Mouse (Mus musculus) lung, postnatal 0 days (tissue): Measurements from ENCODE around the gene Ccdc153. TPM values are rescaled to one million over a fixed set of nuclear protein-coding genes. Genes with fewer than 3 reads are reported as not detected.
A peak's percentile ranks its signal among the peaks of the same experiment; 100 is the strongest.

Source experiments
- ATAC-seq: fragments of 200-750 bp; cut with Nextera tagmentation; 2 replicates; pipeline ENCODE4 v1.8.0; 2017; ENCODE audit warnings: moderate library complexity
- DNase-seq: peaks from one replicate; pipeline ENCODE4 v3.0.0-alpha.2; 2016; ENCODE audit warnings: low spot score
- H3K27ac ChIP-seq: fragments of 300-500 bp; sonication (generic); 2 replicates; pipeline ENCODE4 v1.5.1; 2014; ENCODE audit warnings: antibody characterized with exemption, mild to moderate bottlenecking, low read length, mixed read lengths
- H3K27me3 ChIP-seq: fragments of 300-500 bp; sonication (generic); replicated peaks from 2 replicates; pipeline ENCODE4 v1.6.1; 2014; ENCODE audit warnings: low read length, mixed read lengths; ENCODE audit not compliant: insufficient read depth
- H3K36me3 ChIP-seq: fragments of 300-500 bp; sonication (generic); 2 replicates; pipeline ENCODE4 v1.6.1; 2014; ENCODE audit warnings: low read length, mixed read lengths; ENCODE audit not compliant: insufficient read depth
- H3K4me1 ChIP-seq: fragments of 300-500 bp; sonication (generic); 2 replicates; pipeline ENCODE4 v1.6.1; 2014; ENCODE audit warnings: antibody characterized with exemption, low read depth, low read length, mixed read lengths; ENCODE audit not compliant: insufficient read depth
- H3K4me2 ChIP-seq: fragments of 300-500 bp; sonication (generic); replicated peaks from 2 replicates; pipeline ENCODE4 v1.6.1; 2014; ENCODE audit warnings: low read depth, mild to moderate bottlenecking, low read length, moderate library complexity, mixed read lengths
- H3K4me3 ChIP-seq: fragments of 300-500 bp; sonication (generic); 2 replicates; pipeline ENCODE4 v1.5.1; 2014; ENCODE audit warnings: low read depth, low read length
- H3K9ac ChIP-seq: fragments of 300-500 bp; sonication (generic); replicated peaks from 2 replicates; pipeline ENCODE4 v1.6.1; 2014; ENCODE audit warnings: low read depth, mild to moderate bottlenecking
- H3K9me3 ChIP-seq: fragments of 300-500 bp; sonication (generic); 2 replicates; pipeline ENCODE4 v1.6.1; 2016; ENCODE audit warnings: low read length, mixed read lengths
- CTCF ChIP-seq: IDR thresholded peaks from 2 replicates; pipeline ENCODE4 v1.5.1; 2016; ENCODE audit warnings: antibody characterized with exemption, mild to moderate bottlenecking
- EP300 ChIP-seq: IDR thresholded peaks from 2 replicates; pipeline ENCODE4 v1.6.1; 2016; ENCODE audit warnings: antibody characterized with exemption, mild to moderate bottlenecking, control low read depth
- WGBS: fragments of 180-500 bp; shearing (Covaris S2); extraction: QIAGEN DNeasy Blood & Tissue Kit; methylation state at CpG from one replicate; pipeline ENCODE4 v1.1.7; 2014; 5-methylcytosine and 5-hydroxymethylcytosine counted together
- polyA plus RNA-seq: library from polyadenylated mRNA; unstranded; fragments of >200 nt; fragmentation: Nextera tagmentation; extraction: Ambion mirVana; gene quantifications from 2 replicates; pipeline ENCODE4 v1.2.1, GENCODE M21; 2015

Ccdc153 gene
- polyA plus RNA-seq, 1 experiment from 2014 or later: 60.0 TPM

- ATAC-seq: peak; percentile 89
- peaks cover 5% of the 10 kb centered on the region; the same call in 1 of the 2 replicates for H3K36me3 ChIP-seq
- H3K27ac ChIP-seq: no peak overlapping the region
- no peak for TF ChIP-seq EP300
- peak; percentile 80 for TF ChIP-seq CTCF
- peak; percentile 71 for DNase-seq
- no peaks in the 10 kb centered on the region for H3K27me3 ChIP-seq
- H3K4me2 ChIP-seq: 0 out of 2 replicates have a peak overlapping the region, but pooled peaks have one; percentile 14
- no peaks in the 10 kb centered on the region for H3K4me1 ChIP-seq
- no peak overlapping the region for H3K9ac ChIP-seq
- H3K4me3 ChIP-seq: no peak overlapping the region
- H3K9me3 ChIP-seq: no peaks in the 10 kb centered on the region
- WGBS: 42% methylated on average over 26 of the region's 26 CpGs
These were observed 9.0 kb downstream of the Ccdc153 start for GRCm38 (mm10) chr9:44249181-44250146.

GRCm38 (mm10) chr9:44250445-44250844, 10.0 kb downstream of the Ccdc153 start:
- H3K9ac ChIP-seq: no peak overlapping the region

GRCm38 (mm10) chr9:44251314-44251713, 10.8 kb downstream of the Ccdc153 start, which contains the start of gene Pdzd3:
TSS of gene Pdzd3 (minus strand) at chr9:44251471.
- ATAC-seq (no peak), DNase-seq (no peak)
- H3K36me3 ChIP-seq: peaks cover 5% of the 10 kb centered on the region; the same call in 1 of the 2 replicates
- no peak within 1 kb of the TSS for H3K9ac ChIP-seq
- TF ChIP-seq EP300 (no peak), CTCF (no peak)
- H3K4me3 ChIP-seq: no peak within 1 kb of the TSS
- WGBS: 66% methylated on average over 10 of the region's 10 CpGs
- H3K4me2 ChIP-seq: no peak within 1 kb of the TSS
- no peaks in the 10 kb centered on the region for H3K9me3 ChIP-seq
- H3K4me1 ChIP-seq: no peaks in the 10 kb centered on the region
- H3K27me3 ChIP-seq: no peaks in the 10 kb centered on the region
- no peak within 1 kb of the TSS for H3K27ac ChIP-seq

More at GRCm38 (mm10) chr9:44250445-44250844, 10.0 kb downstream of the Ccdc153 start:
- no peaks in the 10 kb centered on the region for H3K4me1 ChIP-seq
- H3K27ac ChIP-seq: no peak overlapping the region
- TF ChIP-seq CTCF: no peak
- TF ChIP-seq EP300: no peak
- H3K4me3 ChIP-seq: no peak overlapping the region
- peaks cover 5% of the 10 kb centered on the region; the same call in 1 of the 2 replicates for H3K36me3 ChIP-seq
- H3K9me3 ChIP-seq: no peaks in the 10 kb centered on the region
- 51% methylated on average over 4 of the region's 4 CpGs for WGBS
- no peak overlapping the region for H3K4me2 ChIP-seq
- no peaks in the 10 kb centered on the region for H3K27me3 ChIP-seq
- DNase-seq: no peak
- no peak for ATAC-seq

- 83% methylated on average over 6 of the region's 6 CpGs for WGBS
- TF ChIP-seq EP300: no peak
- TF ChIP-seq CTCF: no peak
These were observed 13.0 kb downstream of the Ccdc153 start for GRCm38 (mm10) chr9:44253441-44253840.

GRCm38 (mm10) chr9:44254508-44255135, 14.1 kb downstream of the Ccdc153 start:
- no peaks in the 10 kb centered on the region for H3K9me3 ChIP-seq
- H3K4me1 ChIP-seq: no peaks in the 10 kb centered on the region
- no peak for TF ChIP-seq CTCF
- no peak for TF ChIP-seq EP300
- no peaks in the 10 kb centered on the region for H3K27me3 ChIP-seq
- no peak overlapping the region for H3K27ac ChIP-seq
- DNase-seq (no peak), ATAC-seq (no peak)
- WGBS: 16% methylated on average over 5 of the region's 5 CpGs
- H3K4me2 ChIP-seq: no peak overlapping the region
- H3K4me3 ChIP-seq: no peak overlapping the region
- peaks cover 5% of the 10 kb centered on the region; the same call in 1 of the 2 replicates for H3K36me3 ChIP-seq
- H3K9ac ChIP-seq: no peak overlapping the region

More at GRCm38 (mm10) chr9:44253441-44253840, 13.0 kb downstream of the Ccdc153 start:
- no peak overlapping the region for H3K4me2 ChIP-seq
- H3K9me3 ChIP-seq: no peaks in the 10 kb centered on the region
- DNase-seq: no peak
- H3K36me3 ChIP-seq: peaks cover 5% of the 10 kb centered on the region; the same call in 1 of the 2 replicates
- H3K4me1 ChIP-seq: no peaks in the 10 kb centered on the region
- no peak overlapping the region for H3K4me3 ChIP-seq
- ATAC-seq: no peak
- H3K27ac ChIP-seq: no peak overlapping the region
- H3K9ac ChIP-seq: no peak overlapping the region
- H3K27me3 ChIP-seq: no peaks in the 10 kb centered on the region

GRCm38 (mm10) chr9:44255136-44255521, 14.7 kb downstream of the Ccdc153 start:
- Histone ChIP-seq H3K4me3 (no peak overlapping the region), H3K27me3 (no peaks in the 10 kb centered on the region), H3K9me3 (no peaks in the 10 kb centered on the region), H3K4me2 (no peak overlapping the region), H3K4me1 (no peaks in the 10 kb centered on the region), H3K27ac (no peak overlapping the region), H3K9ac (no peak overlapping the region), H3K36me3 (peaks cover 5% of the 10 kb centered on the region; the same call in 1 of the 2 replicates)
- WGBS: 71% methylated on average over 6 of the region's 6 CpGs
- no peak for DNase-seq
- no peak for TF ChIP-seq EP300
- TF ChIP-seq CTCF: no peak
- ATAC-seq: no peak
